Mouse (Mus musculus) neural tube, embryonic 12.5 days (tissue): ENCODE results near the gene Kcnab2. TPM values are rescaled to one million over a fixed set of nuclear protein-coding genes. Genes with fewer than 3 reads are reported as not detected.

Experiments
- polyA plus RNA-seq: library from polyadenylated mRNA; unstranded; fragments of >200 nt; fragmentation: Nextera tagmentation; extraction: Ambion mirVana; gene quantifications from 2 replicates; pipeline ENCODE4 v1.2.1, GENCODE M21; 2016

Kcnab2 gene
- polyA plus RNA-seq, 1 experiment from 2014 or later, result 21.6 TPM

Other genes with a start within 250 kb of the Kcnab2 start
- gene Gpr153, start 203.6 kb downstream of the Kcnab2 start, polyA plus RNA-seq, result 13.9 and 15.5 TPM in 2 replicates
- gene Hes3, start 186.2 kb downstream of the Kcnab2 start, polyA plus RNA-seq, result 0.58 and 1.1 TPM in 2 replicates
- 23.0 and 24.7 TPM in 2 replicates for gene Icmt, start 180.6 kb downstream of the Kcnab2 start, polyA plus RNA-seq
- gene Rnf207, start 158.9 kb downstream of the Kcnab2 start, polyA plus RNA-seq, result 5.8 and 7.3 TPM in 2 replicates
- 255 and 274 TPM in 2 replicates for gene Rpl22, start 152.1 kb downstream of the Kcnab2 start, polyA plus RNA-seq
- gene Chd5, start 139.2 kb downstream of the Kcnab2 start, polyA plus RNA-seq, result 6.1 and 7.8 TPM in 2 replicates
- gene Nphp4, start 1.2 kb downstream of the Kcnab2 start, polyA plus RNA-seq, result 6.6 and 7.2 TPM in 2 replicates